Comparison of ENCODE assay signal across 12 mouse cellular contexts in the genomic region with DNA sequence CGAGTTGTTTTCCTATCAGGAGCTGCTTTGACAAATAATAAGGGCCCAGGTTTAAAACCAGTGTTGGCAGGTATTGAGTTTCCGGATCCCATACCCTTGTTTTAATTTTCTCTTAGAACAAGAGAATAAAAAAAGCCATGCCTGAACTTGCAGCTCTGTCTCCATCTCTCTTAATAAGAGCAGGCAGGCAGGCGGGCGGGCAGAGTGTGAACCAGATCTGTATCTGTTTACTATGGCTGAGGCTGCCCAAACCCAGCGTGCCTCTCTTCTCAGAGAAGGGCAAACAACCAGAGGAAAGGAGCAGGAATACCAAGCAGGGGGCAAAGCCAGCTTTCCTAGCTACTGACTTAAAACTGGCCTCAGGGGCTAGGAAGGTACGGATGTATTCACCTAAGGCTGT. TPM values are rescaled to one million over a fixed set of nuclear protein-coding genes. Genes with fewer than 3 reads are reported as not detected.
A peak's percentile ranks its signal among the peaks of the same experiment; 100 is the strongest.
DNase-seq lines count a peak whose midpoint lies in the region; ATAC-seq and TF ChIP-seq lines count a peak whose summit lies in the region.
"Had no signal": no experiment of that assay in that cellular context is flagged by ENCODE, and none has a peak within 500 bp of the region (broad histone marks: within the 10 kb centered on the region; RNA-seq: fewer than 3 reads in every experiment).

No protein-coding gene starts in this region.

- no peaks in the 10 kb centered on the region for H3K27me3 ChIP-seq in heart, embryonic 12.5 days (replicated peaks)
- H3K27me3 ChIP-seq in heart, embryonic 11.5 days (ENCODE audit: control insufficient read depth, insufficient read depth, low read length) = no peaks in the 10 kb centered on the region
- no peaks in the 10 kb centered on the region for H3K27me3 ChIP-seq in liver, embryonic 12.5 days (replicated peaks)
- H3K27me3 ChIP-seq in small intestine, adult 2 months (ENCODE audit: control insufficient read depth, insufficient read depth, low read length) = no peaks in the 10 kb centered on the region
- H3K27me3 ChIP-seq: hindbrain, embryonic 15.5 days; limb, embryonic 12.5 days had no signal

- H3K4me3 ChIP-seq in heart, embryonic 12.5 days = no peak overlapping the region
- no peak overlapping the region for H3K4me3 ChIP-seq in heart, embryonic 11.5 days (ENCODE audit: low read depth, low read length)
- H3K4me3 ChIP-seq in liver, embryonic 12.5 days = no peak overlapping the region
- H3K4me3 ChIP-seq in small intestine, adult 2 months (ENCODE audit: low read depth, low read length) = peak overlapping the region; percentile 43
- H3K4me3 ChIP-seq: forebrain, embryonic 10.5 days; hindbrain, embryonic 15.5 days; limb, embryonic 12.5 days had no signal

- no peak for DNase-seq in liver
- peak; percentile 46 for DNase-seq in induced T-regulatory cell, adult 2 months (ENCODE audit: low read depth)
- DNase-seq: gastrocnemius, postnatal 10 days; spleen, adult 18-20 months had no signal

- H3K36me3 ChIP-seq in heart, embryonic 12.5 days = no peaks in the 10 kb centered on the region
- H3K36me3 ChIP-seq in heart, embryonic 11.5 days (ENCODE audit: control insufficient read depth, insufficient read depth, low read length) = no peaks in the 10 kb centered on the region
- peaks cover 5% of the 10 kb centered on the region; the same call in 1 of the 2 replicates for H3K36me3 ChIP-seq in liver, embryonic 12.5 days
- no peaks in the 10 kb centered on the region for H3K36me3 ChIP-seq in small intestine, adult 2 months (ENCODE audit: control insufficient read depth, insufficient read depth, low read length)
- H3K36me3 ChIP-seq: forebrain, embryonic 10.5 days; hindbrain, embryonic 15.5 days; limb, embryonic 12.5 days had no signal

- ATAC-seq in heart, embryonic 12.5 days (ENCODE audit: insufficient number of reproducible peaks, low FRiP score) = no peak
- no peak for ATAC-seq in heart, embryonic 11.5 days (replicated peaks; ENCODE audit: insufficient number of reproducible peaks, low FRiP score, low TSS enrichment)
- ATAC-seq in liver, embryonic 12.5 days = no peak
- no peak for ATAC-seq in granulocyte monocyte progenitor cell, adult 5-6 weeks (replicated peaks; ENCODE audit: poor library complexity, severe bottlenecking)

- peaks cover 64% of the 10 kb centered on the region for H3K4me1 ChIP-seq in heart, embryonic 12.5 days (replicated peaks)
- H3K4me1 ChIP-seq in heart, embryonic 11.5 days (ENCODE audit: control insufficient read depth, insufficient read depth, low read length) = peaks cover 32% of the 10 kb centered on the region
- H3K4me1 ChIP-seq in liver, embryonic 12.5 days = peaks cover 84% of the 10 kb centered on the region
- H3K4me1 ChIP-seq in small intestine, adult 2 months (ENCODE audit: control insufficient read depth, insufficient read depth, insufficient read length, low read length) = peaks cover 39% of the 10 kb centered on the region

- TF ChIP-seq POLR2A in small intestine, adult 2 months (IDR thresholded peaks at IDR 0.05; ENCODE audit: low read depth, low read length) = no peak

- WGBS in heart, embryonic 12.5 days = 64% methylated on average over 6 of the region's 6 CpGs
- 66% methylated on average over 6 of the region's 6 CpGs for WGBS in heart, embryonic 11.5 days (ENCODE audit: insufficient replicate concordance)
- 64% methylated on average over 6 of the region's 6 CpGs for WGBS in liver, embryonic 12.5 days (ENCODE audit: insufficient replicate concordance)
- 27% methylated on average over 6 of the region's 6 CpGs for WGBS in small intestine, adult 2 months

- no peaks in the 10 kb centered on the region for H3K9me3 ChIP-seq in heart, embryonic 12.5 days (replicated peaks)
- H3K9me3 ChIP-seq in heart, embryonic 11.5 days (replicated peaks; ENCODE audit: control insufficient read depth, low read length) = no peaks in the 10 kb centered on the region
- no peaks in the 10 kb centered on the region for H3K9me3 ChIP-seq in liver, embryonic 12.5 days (replicated peaks)
- H3K9me3 ChIP-seq: forebrain, embryonic 10.5 days; hindbrain, embryonic 15.5 days; limb, embryonic 12.5 days had no signal

- TF ChIP-seq CTCF in small intestine, adult 2 months (IDR thresholded peaks at IDR 0.05; ENCODE audit: extremely low read depth, insufficient read length, insufficient replicate concordance, low read depth, low read length) = no peak

- no peak overlapping the region for H3K27ac ChIP-seq in heart, embryonic 12.5 days (ENCODE audit: poor library complexity, severe bottlenecking)
- no peak overlapping the region for H3K27ac ChIP-seq in heart, embryonic 11.5 days (ENCODE audit: low read depth, low read length)
- H3K27ac ChIP-seq in liver, embryonic 12.5 days = no peak overlapping the region
- peak overlapping the region; percentile 90 for H3K27ac ChIP-seq in small intestine, adult 2 months (ENCODE audit: insufficient read depth, low read depth, low read length)
- H3K27ac ChIP-seq: forebrain, embryonic 10.5 days; hindbrain, embryonic 15.5 days; limb, embryonic 12.5 days had no signal

- 0 out of 2 replicates have a peak overlapping the region, but pooled peaks have one; percentile 21 for H3K9ac ChIP-seq in heart, embryonic 12.5 days
- no peak overlapping the region for H3K9ac ChIP-seq in heart, embryonic 11.5 days (ENCODE audit: low read depth, low read length)
- no peak overlapping the region for H3K9ac ChIP-seq in liver, embryonic 12.5 days
- H3K9ac ChIP-seq: hindbrain, embryonic 15.5 days; limb, embryonic 12.5 days had no signal

- no peak overlapping the region for H3K4me2 ChIP-seq in heart, embryonic 12.5 days
- H3K4me2 ChIP-seq in heart, embryonic 11.5 days = no peak overlapping the region
- peak overlapping the region; percentile 21; the same call in 1 of the 2 replicates for H3K4me2 ChIP-seq in liver, embryonic 12.5 days
- H3K4me2 ChIP-seq: hindbrain, embryonic 15.5 days; limb, embryonic 12.5 days had no signal

RNA-seq across cellular contexts. Expression of a gene that starts 5.3 kb away (rescaled TPM):
- polyA plus RNA-seq in heart, embryonic 12.5 days (2016; fragmentation: Nextera tagmentation; extraction: Ambion mirVana) = 16.7 and 18.7 TPM in 2 replicates
- polyA plus RNA-seq in heart, embryonic 11.5 days (2014; fragmentation: Nextera tagmentation; extraction: Ambion mirVana) = 15.8 and 19.3 TPM in 2 replicates
- 16.8 and 17.0 TPM in 2 replicates for polyA plus RNA-seq in liver, embryonic 12.5 days (2016; fragmentation: Nextera tagmentation; extraction: Ambion mirVana)
- 5.1 and 15.0 TPM in 2 replicates for polyA plus RNA-seq in small intestine, adult 2 months (2012; rRNA removed)
- total RNA-seq in granulocyte monocyte progenitor cell, adult 5-6 weeks (2014; fragmentation: Nextera tagmentation) = 33.6 and 43.6 TPM in 2 replicates
- total RNA-seq in granulocyte monocyte progenitor cell, adult 5-6 weeks (2017) = 54.3 and 66.2 TPM in 2 replicates
